Mouse (Mus musculus) hindbrain, embryonic 15.5 days (tissue): ENCODE results near the gene C1qb. TPM values are rescaled to one million over a fixed set of nuclear protein-coding genes. Genes with fewer than 3 reads are reported as not detected.

Source experiments
- ATAC-seq: fragments of 200-750 bp; cut with Nextera tagmentation; 2 replicates; pipeline ENCODE4 v1.8.0; 2017; ENCODE audit warnings: low read depth, moderate number of reproducible peaks, moderate TSS enrichment; ENCODE audit not compliant: low FRiP score
- H3K27ac ChIP-seq: fragments of 300-500 bp; sonication (generic); replicated peaks from 2 replicates; pipeline ENCODE4 v1.5.1; 2015; ENCODE audit warnings: mild to moderate bottlenecking, inconsistent platforms
- H3K27me3 ChIP-seq: fragments of 300-500 bp; sonication (generic); 2 replicates; pipeline ENCODE4 v1.6.1; 2015; ENCODE audit warnings: control low read depth, inconsistent platforms
- H3K36me3 ChIP-seq: fragments of 300-500 bp; sonication (generic); 2 replicates; pipeline ENCODE4 v1.6.1; 2015; ENCODE audit warnings: control low read depth, inconsistent platforms
- H3K4me1 ChIP-seq: fragments of 300-500 bp; sonication (generic); replicated peaks from 2 replicates; pipeline ENCODE4 v1.6.1; 2015; ENCODE audit warnings: control low read depth, inconsistent platforms
- H3K4me2 ChIP-seq: fragments of 300-500 bp; sonication (generic); 2 replicates; pipeline ENCODE4 v1.6.1; 2015; ENCODE audit warnings: moderate library complexity, mild to moderate bottlenecking, inconsistent platforms
- H3K4me3 ChIP-seq: fragments of 300-500 bp; sonication (generic); 2 replicates; pipeline ENCODE4 v1.5.1; 2015; ENCODE audit warnings: mild to moderate bottlenecking, inconsistent platforms
- H3K9ac ChIP-seq: fragments of 300-500 bp; sonication (generic); 2 replicates; pipeline ENCODE4 v1.6.1; 2015; ENCODE audit warnings: inconsistent platforms
- H3K9me3 ChIP-seq: fragments of 300-500 bp; sonication (generic); 2 replicates; pipeline ENCODE4 v1.6.1; 2016; ENCODE audit warnings: control low read depth, inconsistent platforms
- WGBS: fragments of 180-500 bp; shearing (Covaris S2); methylation state at CpG from one replicate; pipeline ENCODE4 v1.1.7; 2015; 5-methylcytosine and 5-hydroxymethylcytosine counted together
- polyA plus RNA-seq: library from polyadenylated mRNA; unstranded; fragments of >200 nt; fragmentation: Nextera tagmentation; extraction: Ambion mirVana; gene quantifications from 2 replicates; pipeline ENCODE4 v1.2.1, GENCODE M21; 2015

The C1qb gene
- polyA plus RNA-seq, 1 experiment from 2014 or later, result 42.6 TPM

DNA sequence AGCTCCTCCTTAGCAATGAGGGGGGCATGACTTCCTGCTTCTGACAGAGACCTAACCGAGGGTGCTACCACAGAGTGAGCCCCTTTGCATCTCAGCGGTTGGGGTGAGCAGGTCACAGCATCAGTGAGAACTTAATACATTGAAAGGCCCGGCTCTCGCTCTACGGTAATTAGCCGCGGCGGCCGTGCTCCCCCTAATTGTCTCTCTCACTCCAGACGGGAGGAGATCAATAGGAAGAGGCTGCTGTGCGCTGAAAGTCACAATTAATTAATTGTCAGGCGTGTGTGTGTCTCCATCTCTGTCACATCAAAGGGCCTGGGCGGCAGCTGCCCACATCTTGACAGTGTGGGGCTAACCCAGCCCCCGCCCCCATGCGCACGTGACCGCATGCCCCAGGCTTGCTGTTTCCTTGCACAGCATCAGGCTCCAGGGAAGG lies 25.2 kb upstream of the C1qb start:
- H3K36me3 ChIP-seq, result no peaks in the 10 kb centered on the region
- H3K9me3 ChIP-seq, result no peaks in the 10 kb centered on the region
- peak overlapping the region; percentile 34 for H3K4me2 ChIP-seq
- 1% methylated on average over 17 of the region's 17 CpGs for WGBS
- H3K4me1 ChIP-seq, result peaks cover 28% of the 10 kb centered on the region
- H3K27me3 ChIP-seq, result peaks cover 9% of the 10 kb centered on the region; the same call in 1 of the 2 replicates
- H3K27ac ChIP-seq, result no peak overlapping the region
- ATAC-seq, result peak; percentile 19; the same call in 1 of the 2 replicates
- H3K9ac ChIP-seq, result no peak overlapping the region
- no peak overlapping the region for H3K4me3 ChIP-seq

DNA sequence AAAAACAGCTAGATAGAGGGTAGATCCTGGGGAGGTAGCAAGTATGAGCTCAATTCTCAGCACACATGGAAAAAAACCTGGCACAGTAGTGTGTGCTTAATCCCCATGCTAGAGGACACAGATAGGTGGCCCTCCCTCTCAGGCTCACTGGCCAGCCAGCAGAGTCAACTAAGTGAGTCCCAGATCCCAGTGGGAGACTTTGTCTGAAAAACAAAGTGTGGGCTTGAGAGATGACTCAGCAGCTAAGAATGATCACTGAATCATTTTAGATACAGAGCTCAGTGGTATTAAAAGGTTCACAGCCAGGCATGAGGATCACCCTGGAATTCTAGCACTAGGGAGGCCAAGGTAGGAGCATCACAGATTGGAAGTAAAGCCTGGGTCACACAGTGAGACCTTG lies 21.8 kb upstream of the C1qb start:
- Histone ChIP-seq H3K9ac (no peak overlapping the region), H3K36me3 (no peaks in the 10 kb centered on the region), H3K9me3 (no peaks in the 10 kb centered on the region), H3K4me1 (peaks cover 33% of the 10 kb centered on the region), H3K27me3 (peaks cover 27% of the 10 kb centered on the region), H3K4me2 (no peak overlapping the region), H3K27ac (no peak overlapping the region), H3K4me3 (no peak overlapping the region)
- ATAC-seq, result no peak

DNA sequence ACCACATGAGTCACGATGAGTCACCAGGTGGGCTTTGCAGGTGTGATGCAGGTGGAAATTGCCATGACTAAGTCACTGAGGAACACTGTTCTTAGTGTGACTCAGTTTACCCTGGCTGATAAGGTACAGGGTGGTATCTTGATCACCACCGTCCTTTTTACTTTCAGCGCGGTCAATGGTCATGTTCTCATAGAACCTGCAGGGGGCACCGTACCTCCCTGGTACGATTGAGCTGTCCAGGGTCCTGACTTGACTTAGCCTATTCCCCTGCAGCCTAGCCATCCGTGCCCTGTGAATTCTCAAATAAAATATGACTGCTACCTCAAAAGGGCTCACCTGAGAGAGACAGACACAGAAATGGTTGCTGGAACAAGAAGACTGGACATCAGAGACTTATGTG lies 21.0 kb upstream of the C1qb start:
- H3K36me3 ChIP-seq, result no peaks in the 10 kb centered on the region
- H3K9me3 ChIP-seq, result no peaks in the 10 kb centered on the region
- H3K4me3 ChIP-seq, result no peak overlapping the region
- WGBS, result 10% methylated on average over 7 of the region's 7 CpGs
- H3K4me2 ChIP-seq, result no peak overlapping the region
- peaks cover 27% of the 10 kb centered on the region for H3K27me3 ChIP-seq
- H3K9ac ChIP-seq, result no peak overlapping the region
- 0 out of 2 replicates have a peak, but pooled peaks have one; percentile 19 for ATAC-seq
- no peak overlapping the region for H3K27ac ChIP-seq
- H3K4me1 ChIP-seq, result peaks cover 27% of the 10 kb centered on the region

DNA sequence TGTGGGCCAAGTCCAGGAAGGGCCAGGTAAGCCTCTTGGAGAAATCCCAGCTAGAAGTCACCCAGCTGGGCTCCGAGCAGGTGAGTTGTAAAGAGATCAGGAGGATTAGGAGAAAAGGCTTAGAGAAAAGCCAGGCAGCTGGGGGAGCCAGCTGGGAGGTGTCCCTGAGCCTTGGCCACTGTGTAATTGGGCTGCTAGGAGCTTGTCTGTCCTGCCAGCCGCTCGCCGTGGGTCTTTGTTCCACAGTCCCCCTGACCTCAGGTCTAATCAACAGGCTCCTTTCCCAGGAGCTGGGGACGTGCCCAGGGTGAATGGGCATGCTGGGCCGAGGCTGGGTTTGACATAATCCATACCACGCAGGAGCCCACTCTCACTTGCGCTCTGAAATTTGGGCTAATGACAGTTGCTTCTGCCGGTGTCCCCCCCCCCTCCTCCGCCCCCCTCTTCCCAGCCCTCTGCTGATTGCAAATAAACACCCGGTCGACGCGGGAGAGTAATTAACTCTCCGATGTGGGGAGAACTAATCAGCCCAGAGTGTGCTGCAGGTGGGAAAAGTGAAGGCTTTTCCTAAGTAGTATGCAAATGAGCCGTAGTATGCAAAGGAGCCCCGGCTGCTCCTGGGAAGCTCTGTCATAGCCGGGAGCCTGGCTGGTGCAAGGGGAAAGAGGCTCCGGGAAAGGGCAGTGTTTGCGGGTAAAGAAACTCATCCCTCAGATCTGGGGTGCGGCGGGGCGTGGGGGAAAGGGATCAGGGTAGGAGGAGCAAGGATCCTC lies 19.0 kb upstream of the C1qb start:
- Histone ChIP-seq H3K4me3 (0 out of 2 replicates have a peak overlapping the region, but pooled peaks have one; percentile 8), H3K9me3 (no peaks in the 10 kb centered on the region), H3K9ac (no peak overlapping the region), H3K27me3 (peaks cover 27% of the 10 kb centered on the region), H3K36me3 (no peaks in the 10 kb centered on the region), H3K4me2 (peak overlapping the region; percentile 48), H3K27ac (no peak overlapping the region), H3K4me1 (peaks cover 14% of the 10 kb centered on the region)
- peak; percentile 24; the same call in 1 of the 2 replicates for ATAC-seq
- WGBS, result 2% methylated on average over 23 of the region's 23 CpGs

DNA sequence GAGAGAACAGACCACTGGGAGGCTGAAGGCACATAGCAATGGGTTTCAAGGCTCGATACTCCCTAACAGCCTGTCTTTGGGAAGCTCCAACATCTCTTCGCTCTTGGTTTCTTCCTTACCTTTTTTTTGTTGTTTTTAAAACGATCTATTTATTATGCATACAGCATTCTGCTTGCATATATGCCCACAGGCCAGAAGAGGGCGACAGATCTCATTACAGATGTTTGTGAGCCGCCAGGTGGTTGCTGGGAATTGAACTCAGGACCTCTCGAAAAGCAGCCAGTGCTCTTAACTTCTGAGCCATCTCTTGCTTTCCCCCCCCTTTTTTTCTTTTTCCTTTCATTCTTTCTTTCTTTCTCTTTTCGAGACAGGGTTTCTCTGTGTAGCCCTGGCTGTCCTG lies 13.2 kb upstream of the C1qb start:
- WGBS, result 67% methylated on average over 7 of the region's 7 CpGs
- H3K9ac ChIP-seq, result no peak overlapping the region

GRCm38 (mm10) chr4:136898637-136899036 lies 12.7 kb upstream of the C1qb start, which contains the start of gene C1qa:
TSS of gene C1qa (minus strand) at chr4:136898803.
- no peaks in the 10 kb centered on the region for H3K9me3 ChIP-seq
- H3K4me1 ChIP-seq, result peaks cover 13% of the 10 kb centered on the region
- H3K4me2 ChIP-seq, result no peak within 1 kb of the TSS
- H3K36me3 ChIP-seq, result no peaks in the 10 kb centered on the region
- 80% methylated on average over 9 of the region's 9 CpGs for WGBS
- peaks cover 27% of the 10 kb centered on the region for H3K27me3 ChIP-seq
- H3K9ac ChIP-seq, result no peak within 1 kb of the TSS
- H3K4me3 ChIP-seq, result no peak within 1 kb of the TSS
- H3K27ac ChIP-seq, result no peak within 1 kb of the TSS
- ATAC-seq, result no peak

More for the DNA sequence above, 13.2 kb upstream of the C1qb start:
- H3K4me2 ChIP-seq, result no peak overlapping the region
- H3K36me3 ChIP-seq, result no peaks in the 10 kb centered on the region
- peaks cover 11% of the 10 kb centered on the region for H3K4me1 ChIP-seq
- no peak for ATAC-seq
- H3K9me3 ChIP-seq, result no peaks in the 10 kb centered on the region
- H3K27me3 ChIP-seq, result peaks cover 31% of the 10 kb centered on the region
- H3K4me3 ChIP-seq, result no peak overlapping the region
- no peak overlapping the region for H3K27ac ChIP-seq

DNA sequence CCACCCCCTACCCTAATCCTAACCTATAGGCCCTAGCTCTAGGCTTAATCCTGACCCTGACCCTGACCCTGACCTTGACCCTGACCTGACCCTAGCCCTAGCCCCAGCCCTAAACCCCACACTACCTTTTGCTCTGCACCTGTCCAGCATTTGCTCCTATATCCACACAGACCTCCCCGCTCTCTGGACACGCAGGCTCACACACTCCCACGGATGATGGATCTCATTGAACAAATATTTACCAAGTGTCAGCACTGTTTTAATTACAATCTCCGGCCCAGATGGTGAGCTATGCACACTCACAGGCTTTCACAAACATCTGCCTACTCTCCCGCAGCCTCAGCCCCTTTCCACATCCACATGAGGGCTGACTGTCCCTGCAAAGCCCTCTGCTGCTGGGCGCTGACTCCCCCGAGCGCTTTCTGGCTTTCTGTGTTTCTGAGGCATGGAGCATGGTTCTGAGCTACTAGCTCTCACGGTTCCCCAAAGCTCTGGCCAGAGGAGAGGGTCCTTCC lies 12.2 kb upstream of the C1qb start:
- no peak overlapping the region for H3K4me3 ChIP-seq
- no peaks in the 10 kb centered on the region for H3K36me3 ChIP-seq
- H3K9me3 ChIP-seq, result no peaks in the 10 kb centered on the region
- no peak overlapping the region for H3K4me2 ChIP-seq
- no peak overlapping the region for H3K27ac ChIP-seq
- WGBS, result 58% methylated on average over 9 of the region's 9 CpGs
- no peak for ATAC-seq
- no peak overlapping the region for H3K9ac ChIP-seq
- peaks cover 13% of the 10 kb centered on the region for H3K4me1 ChIP-seq
- H3K27me3 ChIP-seq, result peaks cover 25% of the 10 kb centered on the region

- H3K9ac ChIP-seq, result no peak overlapping the region
- WGBS, result 41% methylated on average over 10 of the region's 10 CpGs
- H3K4me1 ChIP-seq, result peaks cover 13% of the 10 kb centered on the region
Measured at GRCm38 (mm10) chr4:136896461-136896860, 10.5 kb upstream of the C1qb start.

GRCm38 (mm10) chr4:136895861-136896260 lies 9.9 kb upstream of the C1qb start:
- ATAC-seq, result no peak
- Histone ChIP-seq H3K9ac (no peak overlapping the region), H3K36me3 (no peaks in the 10 kb centered on the region), H3K27ac (no peak overlapping the region), H3K27me3 (peaks cover 28% of the 10 kb centered on the region), H3K9me3 (no peaks in the 10 kb centered on the region), H3K4me3 (0 out of 2 replicates have a peak overlapping the region, but pooled peaks have one; percentile 3), H3K4me2 (peak overlapping the region; percentile 40), H3K4me1 (peaks cover 13% of the 10 kb centered on the region)
- 6% methylated on average over 15 of the region's 15 CpGs for WGBS

More at GRCm38 (mm10) chr4:136896461-136896860, 10.5 kb upstream of the C1qb start:
- Histone ChIP-seq H3K4me3 (no peak overlapping the region), H3K27me3 (peaks cover 25% of the 10 kb centered on the region), H3K27ac (no peak overlapping the region), H3K9me3 (no peaks in the 10 kb centered on the region), H3K36me3 (no peaks in the 10 kb centered on the region), H3K4me2 (no peak overlapping the region)
- no peak for ATAC-seq

DNA sequence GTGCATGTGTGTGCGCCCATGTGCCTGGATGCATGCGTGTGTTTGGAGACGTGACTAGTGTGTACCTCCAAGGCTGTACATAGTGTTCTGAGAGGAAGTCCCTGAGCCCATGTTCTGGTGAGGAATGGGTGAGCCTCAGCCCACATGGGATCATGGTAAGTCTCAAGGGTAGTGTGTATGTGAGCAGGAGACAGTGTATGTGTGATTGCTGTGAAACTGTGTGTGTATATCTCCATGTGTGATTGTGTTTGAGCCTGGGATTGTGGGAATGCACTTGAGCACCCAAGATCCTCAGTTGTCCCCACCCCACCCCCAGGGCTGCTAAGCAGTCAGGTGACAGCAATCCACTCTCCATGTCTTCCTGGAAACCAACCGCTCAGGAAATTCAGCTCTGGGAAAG lies 8.8 kb upstream of the C1qb start:
- Histone ChIP-seq H3K36me3 (no peaks in the 10 kb centered on the region), H3K27me3 (peaks cover 28% of the 10 kb centered on the region), H3K9me3 (no peaks in the 10 kb centered on the region), H3K27ac (no peak overlapping the region), H3K4me1 (peaks cover 13% of the 10 kb centered on the region), H3K4me2 (no peak overlapping the region), H3K9ac (no peak overlapping the region), H3K4me3 (no peak overlapping the region)
- 83% methylated on average over 4 of the region's 4 CpGs for WGBS
- 0 out of 2 replicates have a peak, but pooled peaks have one; percentile 17 for ATAC-seq

- Histone ChIP-seq H3K27ac (no peak overlapping the region), H3K4me1 (peaks cover 13% of the 10 kb centered on the region), H3K9me3 (no peaks in the 10 kb centered on the region), H3K27me3 (peaks cover 28% of the 10 kb centered on the region), H3K4me2 (no peak overlapping the region), H3K9ac (no peak overlapping the region), H3K36me3 (no peaks in the 10 kb centered on the region), H3K4me3 (no peak overlapping the region)
- ATAC-seq, result peak; percentile 89
- 8% methylated on average over 9 of the region's 9 CpGs for WGBS
Measured at GRCm38 (mm10) chr4:136893691-136894543, 7.9 kb upstream of the C1qb start.

DNA sequence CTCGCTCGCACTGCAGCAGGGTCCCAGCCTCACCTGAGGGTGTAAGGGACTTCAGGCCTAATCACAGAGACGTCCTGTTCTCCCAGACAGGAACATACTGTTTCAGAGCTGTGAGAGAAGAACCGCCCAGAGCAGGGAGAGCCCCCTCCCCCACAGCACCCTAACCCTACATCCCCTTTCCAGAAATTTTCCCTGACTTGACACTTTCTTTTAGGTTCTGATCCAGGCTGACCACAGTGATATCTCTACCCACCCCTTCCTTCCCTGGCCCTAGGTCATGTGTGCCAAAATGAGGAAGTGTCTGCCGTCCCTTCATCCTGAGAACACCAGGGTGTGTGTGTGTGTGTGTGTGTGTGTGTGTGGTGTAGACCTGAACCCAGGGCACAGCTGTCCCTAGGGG lies 6.8 kb upstream of the C1qb start, which contains the start of gene C1qc:
Gene C1qc, minus strand, starts transcription at position 255 of the 400 bp plus-strand sequence.
- Histone ChIP-seq H3K4me2 (no peak within 1 kb of the TSS), H3K27ac (no peak within 1 kb of the TSS), H3K4me1 (peaks cover 13% of the 10 kb centered on the region), H3K27me3 (peaks cover 28% of the 10 kb centered on the region), H3K4me3 (no peak within 1 kb of the TSS), H3K36me3 (no peaks in the 10 kb centered on the region), H3K9me3 (no peaks in the 10 kb centered on the region), H3K9ac (no peak within 1 kb of the TSS)
- no peak for ATAC-seq
- WGBS, result 68% methylated on average over 5 of the region's 5 CpGs
